Mouse (Mus musculus) MEL (cell line): ENCODE results near the gene Vti1a.

Experiments used
- CTCF ChIP-seq, 3 experiments: IDR thresholded peaks in 2 of 3; conservative IDR thresholded peaks in 1 of 3; 2 replicates each; pipeline ENCODE4 v1.5.1; 2011 to 2012; ENCODE audit warnings: low read length in 3 of 3, low read depth in 2 of 3, mild to moderate bottlenecking in 2 of 3, improper control_type of control experiment in 1 of 3, inconsistent platforms in 1 of 3, mixed read lengths in 1 of 3, moderate library complexity in 1 of 3; ENCODE audit not compliant: control insufficient read depth in 1 of 3, insufficient read depth in 1 of 3, poor library complexity in 1 of 3, severe bottlenecking in 1 of 3
- GABPA ChIP-seq: IDR thresholded peaks from 2 replicates; pipeline ENCODE4 v1.6.1; 2012; ENCODE audit warnings: low read depth, mild to moderate bottlenecking, inconsistent platforms, low read length, improper control_type of control experiment, moderate library complexity

DNA sequence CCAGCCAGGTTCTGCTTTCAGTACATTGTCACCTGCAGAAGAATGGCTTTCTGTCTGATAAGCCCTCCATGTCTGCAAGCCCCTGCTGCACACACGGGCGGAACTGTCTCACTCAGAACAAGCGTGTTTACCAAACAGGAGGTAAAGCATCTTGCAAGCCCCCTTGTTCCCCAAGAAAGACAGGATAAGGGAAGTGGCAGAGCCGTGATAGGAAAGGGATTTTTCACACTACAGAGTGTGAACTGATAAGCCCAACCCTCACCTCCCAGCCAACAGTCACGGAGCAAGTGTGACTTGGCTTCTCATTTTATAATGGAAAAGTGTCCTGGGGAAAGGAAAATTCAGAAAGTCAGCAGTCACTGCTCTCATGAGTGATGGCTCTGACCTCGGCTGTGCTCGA lies 253.0 kb downstream of the Vti1a start:
- TF ChIP-seq CTCF (IDR thresholded peaks at IDR 0.05 in 2 of 3, conservative IDR thresholded peaks at IDR 0.05 in 1 of 3; ENCODE audit: control insufficient read depth in 1 of 3, insufficient read depth in 1 of 3, low read depth in 2 of 3, low read length in 3 of 3, poor library complexity in 1 of 3, severe bottlenecking in 1 of 3) = no peak
- no peak for TF ChIP-seq GABPA
